Mouse (Mus musculus) cerebellum, adult 11-12 months (tissue): ENCODE data around the gene Miga1.
"Not testable (repeated sequence)": the region's sequence is repeated elsewhere in the genome, so short reads cannot be mapped to it uniquely, and the experiment has no call there.

Experiments
- DNase-seq: peaks from one replicate; pipeline ENCODE4 v3.0.0; 2022

Gene Miga1

DNA sequence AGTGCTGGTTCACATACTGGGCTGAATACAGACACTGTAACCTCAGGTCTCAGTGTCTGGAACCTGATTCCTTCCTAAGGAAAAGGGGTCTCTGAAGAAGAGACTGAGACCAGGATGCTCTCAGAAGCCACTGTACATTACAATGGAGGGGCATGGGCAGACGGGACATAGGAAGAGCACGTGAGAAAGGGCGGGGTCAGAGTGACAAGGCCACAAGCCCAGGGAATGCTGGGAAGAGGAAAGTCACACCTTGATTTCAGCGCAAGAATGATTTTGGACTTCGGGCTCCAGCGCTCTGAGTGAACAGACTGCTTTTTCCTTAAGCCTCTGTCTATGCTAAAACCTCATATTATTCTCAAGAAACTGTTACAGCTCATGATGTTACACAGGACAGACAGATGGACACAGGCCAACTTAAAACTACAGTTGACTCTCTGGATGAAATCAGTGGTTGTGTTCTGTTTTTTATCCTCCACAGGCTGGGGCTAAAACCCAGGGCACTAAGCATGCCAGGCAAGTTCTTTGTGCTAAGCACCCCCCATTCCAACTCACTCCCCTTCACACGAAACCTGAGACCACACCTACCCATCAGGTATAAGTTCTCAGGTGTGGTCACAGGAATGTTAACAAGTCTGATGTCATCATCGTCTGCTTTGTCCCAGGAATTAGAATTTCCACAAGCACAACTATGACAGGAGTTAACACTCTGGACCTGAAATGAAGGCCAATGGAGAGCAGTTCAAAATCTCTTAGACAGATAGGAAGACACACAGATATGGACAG lies 18.3 kb downstream of the Miga1 start:
- DNase-seq: no peak

GRCm38 (mm10) chr3:152320972-152321645 lies 19.1 kb downstream of the Miga1 start:
- no peak for DNase-seq

DNA sequence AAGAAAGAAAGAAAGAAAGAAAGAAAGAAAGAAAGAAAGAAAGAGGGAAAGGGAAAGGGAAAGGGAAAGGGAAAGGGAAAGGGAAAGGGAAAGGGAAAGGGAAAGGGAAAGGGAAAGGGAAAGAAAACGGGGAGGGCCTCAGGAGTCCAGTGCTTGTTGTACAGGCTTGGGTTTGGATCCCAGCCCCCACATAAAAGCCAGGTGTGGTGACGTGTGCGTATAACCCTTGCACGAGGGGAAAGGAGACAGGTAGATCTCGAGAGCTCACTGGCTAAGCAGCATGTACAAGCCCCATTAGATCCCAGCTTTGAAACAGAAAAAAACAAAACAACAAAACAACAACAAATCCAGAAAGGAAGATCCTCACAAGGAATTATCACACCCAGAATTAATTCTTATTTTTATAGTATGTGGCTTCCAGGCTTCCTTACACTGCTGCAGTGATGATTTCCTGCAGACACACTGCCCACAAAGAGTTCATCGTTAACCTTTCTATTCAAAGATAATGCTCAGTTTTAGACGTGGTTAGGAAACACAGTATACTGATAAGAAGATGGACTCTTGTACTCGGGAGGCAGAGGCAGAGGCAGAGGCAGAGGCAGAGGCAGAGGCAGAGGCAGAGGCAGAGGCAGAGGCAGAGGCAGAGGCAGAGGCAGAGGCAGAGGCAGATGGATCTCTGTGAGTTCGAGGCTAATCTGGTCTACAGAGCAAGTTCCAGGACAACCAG lies 23.6 kb downstream of the Miga1 start:
- not testable (repeated sequence) for DNase-seq

DNA sequence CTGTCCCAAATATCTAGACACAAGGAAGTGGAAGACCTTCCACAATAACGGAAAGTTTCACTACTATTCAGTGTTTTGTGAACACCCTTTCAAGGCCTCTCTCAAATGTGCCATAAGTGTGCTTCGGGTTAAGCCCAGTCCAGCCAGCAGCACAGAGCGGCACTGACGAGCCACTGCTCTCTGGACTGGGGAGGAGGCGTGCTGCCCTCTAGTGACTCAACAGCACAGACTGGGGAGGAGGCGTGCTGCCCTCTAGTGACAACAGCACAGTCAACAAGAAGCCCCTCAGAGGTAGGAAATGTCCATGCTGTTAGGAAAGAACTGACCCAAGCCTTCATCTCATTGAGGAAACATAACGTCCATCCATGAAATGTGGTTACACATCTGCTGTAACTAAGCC lies 24.6 kb downstream of the Miga1 start:
- DNase-seq: peak; percentile 55

DNA sequence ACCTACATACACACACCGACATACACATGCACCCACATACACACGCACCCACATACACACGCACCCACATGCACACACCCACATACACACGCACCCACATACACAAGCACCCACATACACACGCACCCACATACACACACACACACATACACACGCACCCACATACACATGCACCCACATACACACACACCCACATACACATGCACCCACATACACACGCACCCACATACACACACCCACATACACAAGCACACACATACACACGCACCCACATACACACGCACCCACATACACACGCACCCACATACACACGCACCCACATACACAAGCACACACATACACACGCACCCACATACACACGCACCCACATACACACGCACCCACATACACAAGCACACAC lies 25.5 kb downstream of the Miga1 start:
- DNase-seq: not testable (repeated sequence)

DNA sequence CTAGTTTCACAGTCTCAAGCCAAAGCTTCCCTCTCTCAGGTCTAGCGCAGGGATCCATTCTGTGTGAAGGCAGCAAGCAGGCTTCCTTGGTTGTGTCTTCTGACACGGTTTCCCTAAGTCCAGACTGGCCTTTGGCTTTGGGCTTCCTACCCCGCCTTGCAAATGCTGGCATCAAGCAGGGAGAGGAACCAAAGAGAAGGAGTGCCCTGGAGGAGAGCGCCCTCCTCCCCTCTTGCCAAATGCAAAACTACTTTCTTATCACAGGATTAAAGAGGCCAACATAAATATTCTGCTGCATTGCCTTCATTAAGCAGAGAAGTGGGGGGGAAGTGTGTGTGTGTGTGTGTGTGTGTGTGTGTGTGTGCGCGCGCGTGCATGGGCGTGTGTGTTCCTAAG lies 31.0 kb downstream of the Miga1 start:
- DNase-seq: no peak

DNA sequence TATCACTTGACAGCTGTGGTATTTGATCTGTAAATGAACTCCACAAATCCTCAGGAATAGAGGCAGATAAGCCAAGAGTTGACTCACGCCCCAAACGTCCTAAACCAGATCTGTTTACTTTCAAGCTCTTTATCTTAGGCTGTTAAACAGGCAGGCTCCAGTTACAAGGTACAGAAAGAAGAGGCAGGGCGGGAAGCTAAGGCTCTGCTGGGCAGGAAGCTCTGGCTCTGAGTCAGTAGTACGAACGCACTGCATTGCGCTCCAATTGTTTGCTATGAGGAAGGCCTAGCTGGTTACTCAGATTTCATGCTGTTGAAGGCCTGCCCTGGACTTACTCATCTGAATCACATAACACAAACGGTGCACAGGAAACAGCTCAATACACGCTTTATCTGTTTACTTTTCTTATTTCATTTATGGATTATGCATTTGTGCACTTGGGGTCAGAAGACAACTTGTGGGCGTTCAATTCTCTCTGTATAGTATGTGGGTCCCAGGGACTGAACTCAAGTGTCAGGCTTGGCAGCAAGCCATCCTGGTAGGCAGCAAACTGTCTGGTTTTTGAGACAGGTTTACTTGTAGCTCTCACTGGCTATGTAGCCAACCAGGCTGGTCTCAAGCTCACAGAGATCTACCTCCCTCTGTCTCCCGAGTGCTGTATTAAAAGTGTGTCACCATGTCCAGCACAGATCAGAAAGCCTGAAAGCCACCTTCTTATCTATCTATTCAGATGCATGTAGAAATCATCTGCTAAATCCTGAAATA lies 31.5 kb downstream of the Miga1 start:
- DNase-seq: no peak

DNA sequence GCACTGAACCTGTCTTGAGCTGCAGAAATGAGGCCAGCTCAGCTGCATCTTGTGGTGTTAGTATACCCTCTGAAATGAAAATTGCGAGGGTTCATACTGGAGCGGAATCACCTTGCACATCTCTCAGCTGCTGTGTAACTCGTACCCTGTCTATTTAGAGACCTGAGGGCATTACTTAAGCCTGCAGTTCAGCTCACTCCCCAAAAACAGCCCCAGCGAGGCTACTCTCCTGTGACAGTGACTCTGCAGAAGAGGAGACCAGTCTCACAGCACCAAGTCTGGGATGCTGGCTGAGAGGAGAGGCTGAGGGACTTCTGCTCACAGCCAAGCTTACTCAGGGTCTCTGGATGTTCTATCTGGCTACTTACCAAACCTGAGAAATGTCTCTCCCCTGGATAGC lies 34.2 kb downstream of the Miga1 start:
- DNase-seq: no peak

DNA sequence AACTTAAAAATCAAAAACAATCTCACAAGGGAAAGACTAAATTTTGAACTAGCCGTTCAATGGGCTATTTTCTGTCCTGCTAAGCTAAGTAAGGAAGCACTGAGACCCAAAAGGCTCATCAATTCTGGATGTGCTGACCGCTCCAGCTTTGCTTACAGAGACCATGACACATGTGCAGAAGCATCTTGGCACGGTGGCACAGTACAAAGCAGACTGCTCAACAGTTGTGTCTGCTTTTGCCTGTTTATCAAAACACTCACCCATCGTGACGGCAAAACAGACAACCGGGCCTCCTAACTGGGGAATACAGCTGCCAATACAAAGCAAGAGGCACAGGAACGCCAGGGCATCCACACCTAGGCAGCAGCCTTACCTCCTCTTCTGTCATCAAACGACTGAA lies 35.1 kb downstream of the Miga1 start:
- DNase-seq: no peak

DNA sequence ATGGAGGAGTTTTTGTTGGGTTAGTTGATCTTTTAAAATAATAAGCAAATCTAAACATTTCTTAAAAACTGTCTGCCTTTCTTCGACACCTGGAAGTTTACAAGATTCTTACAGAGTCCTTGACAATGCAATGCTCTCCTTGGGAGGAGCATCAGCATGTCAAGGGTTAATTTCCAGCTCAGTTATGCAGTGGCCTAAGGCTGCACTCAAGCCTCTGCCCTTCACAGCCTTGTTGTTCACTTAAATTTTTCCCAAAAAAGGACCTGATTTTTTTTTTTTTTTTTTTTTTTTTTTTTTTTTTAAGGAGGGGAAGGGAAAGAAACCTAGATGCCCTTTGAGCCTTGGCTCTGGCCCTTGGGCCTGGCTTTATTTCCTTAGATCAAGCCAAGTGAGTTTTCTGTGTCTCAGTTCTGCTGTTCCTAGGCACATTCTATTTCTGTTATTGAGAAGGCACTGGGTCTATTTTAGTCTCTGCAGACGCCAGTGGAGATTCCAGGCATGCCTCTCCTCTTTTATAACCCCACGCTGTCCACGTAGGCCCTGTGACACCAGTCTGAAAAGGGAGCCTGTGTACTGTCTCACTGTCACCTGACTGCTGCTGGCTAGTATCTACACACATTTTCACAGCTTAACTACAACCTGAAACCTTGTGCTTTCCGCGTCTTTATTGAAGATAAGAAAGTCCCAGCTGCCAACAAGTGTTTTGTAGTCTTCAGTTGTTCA lies 36.0 kb downstream of the Miga1 start:
- DNase-seq: no peak

DNA sequence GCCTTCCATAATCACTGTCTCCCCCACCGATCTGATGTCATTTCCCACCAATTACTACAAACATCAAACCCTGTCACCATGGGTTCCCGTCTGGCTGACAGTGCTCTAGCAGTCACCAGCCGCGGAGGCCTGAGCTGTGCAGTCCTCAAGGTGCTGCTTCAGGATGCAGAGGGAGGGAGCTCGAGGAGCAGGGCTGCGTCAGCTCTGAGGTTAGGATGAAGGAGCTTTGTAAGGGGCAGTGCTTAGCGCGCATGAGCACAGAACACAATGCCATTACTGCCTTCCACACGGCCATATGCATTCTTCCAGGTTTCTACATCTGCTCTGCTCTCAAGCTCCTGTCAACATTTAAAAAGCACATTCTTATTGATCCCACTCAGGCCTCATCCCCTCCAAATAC lies 37.2 kb downstream of the Miga1 start:
- DNase-seq: no peak

DNA sequence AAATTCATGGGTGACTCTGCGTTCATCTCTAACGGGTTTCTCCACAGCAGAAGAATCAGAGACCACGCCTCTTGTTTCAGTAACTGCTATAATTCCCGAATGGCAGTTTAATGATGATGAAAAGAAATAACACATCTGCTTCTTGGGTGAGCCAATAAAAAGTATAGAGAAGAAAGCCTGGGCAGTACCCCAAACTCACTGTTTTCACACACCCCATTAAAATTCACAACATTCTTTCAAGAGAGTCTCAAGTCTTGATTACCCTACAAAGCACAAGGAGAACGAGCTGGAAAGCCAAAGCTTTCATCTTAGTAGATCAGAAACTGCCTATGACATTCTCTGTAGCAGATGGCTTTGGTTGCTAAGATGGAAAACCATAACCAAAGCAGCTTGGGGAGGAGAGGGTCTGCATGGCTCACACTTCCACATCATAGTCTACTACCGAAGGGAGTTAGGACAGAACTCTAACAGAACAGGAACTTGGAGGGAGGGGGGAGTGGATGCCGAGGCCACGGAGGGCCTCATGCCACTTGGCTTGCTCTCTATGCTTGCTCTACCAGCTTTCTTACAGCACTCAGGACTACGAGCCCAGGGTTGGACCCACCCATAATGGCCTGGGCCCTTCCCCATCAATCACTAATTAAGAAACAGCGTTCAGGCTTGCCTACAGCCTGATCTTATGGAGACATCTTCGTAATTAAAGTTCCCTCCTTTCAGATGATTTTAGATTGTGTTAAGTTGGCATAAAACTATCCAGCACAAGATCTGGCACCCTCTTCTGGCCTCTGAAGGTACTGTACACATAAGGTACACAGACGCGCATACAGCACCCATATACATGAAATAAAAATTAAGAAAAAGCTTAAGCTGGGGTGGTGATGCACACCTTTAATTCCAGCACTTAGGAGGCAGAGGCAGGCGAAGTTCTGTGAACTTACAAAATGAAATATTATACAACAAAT lies 39.5 kb downstream of the Miga1 start:
- DNase-seq: no peak

GRCm38 (mm10) chr3:152295896-152296295 lies 44.3 kb downstream of the Miga1 start:
- DNase-seq: no peak

DNA sequence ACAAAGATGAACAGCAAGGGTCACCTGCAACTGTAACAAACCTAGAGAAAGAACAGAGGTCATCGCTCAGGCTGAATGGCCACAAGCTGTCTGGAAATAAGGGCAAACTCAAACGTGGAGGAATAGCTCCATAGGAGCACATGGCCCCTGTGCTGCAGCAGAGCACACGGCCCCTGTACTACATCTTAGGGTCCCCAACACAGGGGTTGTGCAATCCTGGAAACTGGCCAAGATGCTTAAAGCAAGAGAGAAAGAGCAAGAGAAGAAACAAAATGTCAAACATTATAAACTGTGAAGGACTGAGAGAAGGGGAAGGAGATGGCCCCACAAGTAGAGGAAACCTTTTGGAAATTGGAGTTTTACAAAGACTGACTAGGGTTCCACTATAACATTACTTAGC lies 45.8 kb downstream of the Miga1 start:
- no peak for DNase-seq

GRCm38 (mm10) chr3:152293530-152294181 lies 46.6 kb downstream of the Miga1 start:
- DNase-seq: no peak

DNA sequence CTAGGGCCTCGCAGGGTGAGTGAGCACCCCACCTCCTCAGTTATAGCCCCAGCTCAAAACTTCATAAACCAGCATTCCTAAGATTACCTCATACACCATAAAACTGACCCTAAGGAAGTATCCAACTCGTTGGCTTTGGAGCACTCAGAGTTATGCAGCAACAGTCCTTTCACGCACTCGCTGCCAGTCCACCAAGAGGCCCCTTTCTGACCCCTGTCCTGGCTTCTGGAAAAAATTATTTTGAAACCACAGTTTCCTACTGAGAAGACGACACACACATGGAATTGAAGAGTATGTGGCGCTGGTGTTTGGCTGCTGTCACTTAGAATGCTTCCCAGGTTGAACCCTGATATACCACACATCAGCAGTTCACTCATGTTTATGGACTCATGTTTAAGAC lies 48.3 kb downstream of the Miga1 start:
- no peak for DNase-seq

GRCm38 (mm10) chr3:152290175-152290798 lies 49.9 kb downstream of the Miga1 start:
- peak; percentile 14 for DNase-seq

DNA sequence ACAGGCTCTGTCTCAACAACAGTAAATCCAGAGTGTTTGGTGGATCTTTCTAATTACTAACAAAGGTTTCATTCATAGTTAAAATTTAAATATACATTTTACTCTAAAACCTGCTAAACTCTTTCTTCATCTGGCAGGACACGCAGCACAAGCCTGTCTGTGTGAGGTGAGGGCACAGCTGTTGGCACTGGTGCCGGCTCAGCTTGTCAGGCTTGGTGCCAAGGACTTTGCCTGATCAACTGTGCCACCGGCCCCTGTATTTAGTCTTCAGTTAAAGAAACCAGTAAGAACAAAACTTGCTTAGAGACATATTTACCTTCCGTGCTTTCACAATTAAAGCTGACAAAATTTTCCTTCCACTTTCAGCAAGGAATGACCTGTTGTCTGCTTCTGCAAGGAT lies 51.5 kb downstream of the Miga1 start:
- DNase-seq: no peak

GRCm38 (mm10) chr3:152288276-152288675 lies 51.9 kb downstream of the Miga1 start:
- no peak for DNase-seq

- no peak for DNase-seq
Measured at GRCm38 (mm10) chr3:152287810-152288209, 52.4 kb downstream of the Miga1 start.
